Mouse (Mus musculus) c-Kit-positive CD71-positive TER-119-negative erythroid progenitor cells, embryonic 14.5 days (primary cell): ENCODE measurements around the gene Rasal3.
A peak's percentile ranks its signal among the peaks of the same experiment; 100 is the strongest.

Experiments
- DNase-seq: peaks from one replicate; pipeline ENCODE4 v3.0.0-alpha.2; 2013; ENCODE audit warnings: low read depth

Rasal3 gene

GRCm38 (mm10) chr17:32388370-32389100 lies 14.8 kb downstream of the Rasal3 start:
- no peak for DNase-seq

DNA sequence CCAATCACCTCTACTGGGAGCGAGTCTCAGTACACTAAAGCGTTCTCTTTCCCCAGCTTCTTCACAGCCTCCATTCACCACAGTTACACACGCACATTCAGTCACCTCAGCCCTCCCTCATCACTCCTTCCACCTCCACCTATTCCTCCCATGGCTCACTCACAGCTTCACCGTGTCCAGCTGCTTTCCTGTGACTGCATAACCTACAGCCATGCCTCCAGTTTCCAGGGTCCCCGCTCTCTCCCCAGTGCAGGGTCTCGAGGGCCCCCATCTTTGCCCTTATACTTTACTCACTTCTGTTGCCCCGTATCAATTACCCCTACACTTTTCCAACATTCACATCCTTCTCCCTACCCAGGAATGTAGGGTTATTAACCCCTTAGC lies 15.4 kb downstream of the Rasal3 start:
- no peak for DNase-seq

GRCm38 (mm10) chr17:32386659-32387432 lies 16.5 kb downstream of the Rasal3 start:
- no peak for DNase-seq

GRCm38 (mm10) chr17:32383661-32384060 lies 19.7 kb downstream of the Rasal3 start:
- DNase-seq = no peak

DNA sequence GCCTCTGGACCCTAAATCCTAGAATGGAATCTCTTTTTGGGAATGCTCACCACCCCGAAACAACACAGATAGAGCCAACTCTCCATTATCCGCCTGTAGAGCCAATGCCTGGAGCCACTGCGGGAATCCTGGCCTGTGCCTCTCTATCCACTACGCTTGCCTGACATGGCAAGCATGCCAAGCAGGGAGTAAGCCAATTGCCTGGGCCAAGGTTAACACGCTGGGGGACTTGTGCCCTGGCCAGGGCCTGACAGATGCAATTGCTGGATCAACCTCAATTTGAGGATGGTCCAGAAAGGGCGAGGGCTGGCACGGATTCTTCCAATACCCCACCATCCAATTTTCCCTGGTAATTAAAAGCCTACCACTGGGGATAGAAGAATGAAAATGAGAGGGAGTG lies 20.8 kb downstream of the Rasal3 start:
- DNase-seq = no peak

GRCm38 (mm10) chr17:32378786-32379185 lies 24.6 kb downstream of the Rasal3 start:
- DNase-seq = no peak

- DNase-seq = no peak
Observed at GRCm38 (mm10) chr17:32377137-32377536, 26.2 kb downstream of the Rasal3 start.

DNA sequence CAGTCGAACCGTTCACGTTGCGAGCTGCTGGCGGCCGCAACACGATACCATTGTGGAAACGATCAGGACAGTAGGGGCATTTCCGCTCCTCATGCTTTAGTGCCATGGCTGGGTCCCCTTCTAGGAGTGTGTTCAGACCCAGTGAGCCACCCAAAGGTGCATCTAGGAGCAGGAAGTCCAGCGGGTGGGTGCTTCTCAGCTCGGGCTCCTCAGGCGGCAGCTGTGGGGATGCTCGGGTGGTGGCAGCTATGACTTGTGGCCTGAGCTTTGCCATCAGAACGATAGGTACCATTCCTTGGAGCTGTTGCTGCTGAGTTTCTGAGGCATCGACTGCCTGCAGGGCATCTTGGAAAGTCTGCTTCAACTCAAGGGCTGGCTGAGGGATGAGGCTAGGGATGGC lies 26.9 kb downstream of the Rasal3 start:
- DNase-seq = no peak

DNA sequence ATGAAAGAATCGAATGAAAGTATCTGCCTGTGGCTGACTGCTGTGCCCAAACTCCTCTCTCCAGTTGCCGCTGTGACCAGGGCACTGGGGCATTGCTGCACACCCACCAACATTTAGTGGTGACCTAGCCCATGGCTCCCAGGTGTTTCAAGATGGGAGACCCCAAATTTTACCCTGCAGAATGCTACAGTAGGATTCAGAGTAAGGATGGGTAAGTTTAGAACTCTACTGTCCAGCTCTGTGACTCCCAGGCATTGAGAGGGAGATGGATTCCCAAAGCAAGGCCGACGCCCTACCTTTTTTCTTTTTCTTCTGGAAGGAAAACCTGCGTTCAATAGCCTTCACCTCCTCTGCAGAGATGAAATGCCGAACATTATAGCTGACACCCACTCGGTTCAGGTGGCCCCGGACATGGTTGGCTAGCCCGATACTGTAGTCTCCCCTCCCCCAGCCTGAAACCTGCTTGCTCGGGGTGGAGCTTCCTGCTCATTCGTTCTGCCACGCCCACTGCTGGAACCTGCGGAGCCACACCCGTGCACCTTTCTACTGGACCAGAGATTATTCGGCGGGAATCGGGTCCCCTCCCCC lies 34.3 kb downstream of the Rasal3 start:
- DNase-seq = no peak

DNA sequence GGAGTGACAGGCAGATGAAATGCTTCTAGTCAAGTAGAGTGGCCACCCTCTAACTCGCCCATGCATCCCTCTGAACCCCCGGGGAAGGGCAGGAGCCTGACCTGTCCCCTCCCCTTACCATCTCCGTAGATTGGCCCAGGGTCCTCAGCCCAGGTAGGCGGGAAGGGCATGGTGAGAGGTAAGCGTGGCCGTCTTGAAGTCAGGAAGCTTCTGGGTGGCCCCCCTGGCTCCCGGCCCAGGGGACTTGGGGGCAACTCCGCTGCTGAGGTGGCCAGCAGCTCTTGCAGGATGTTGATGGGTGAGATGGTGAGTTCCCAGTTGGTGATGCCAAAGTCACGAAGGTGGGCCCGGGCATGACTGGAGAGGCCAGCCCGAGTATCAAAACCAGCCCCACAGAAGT lies 35.7 kb downstream of the Rasal3 start:
- DNase-seq = no peak

DNA sequence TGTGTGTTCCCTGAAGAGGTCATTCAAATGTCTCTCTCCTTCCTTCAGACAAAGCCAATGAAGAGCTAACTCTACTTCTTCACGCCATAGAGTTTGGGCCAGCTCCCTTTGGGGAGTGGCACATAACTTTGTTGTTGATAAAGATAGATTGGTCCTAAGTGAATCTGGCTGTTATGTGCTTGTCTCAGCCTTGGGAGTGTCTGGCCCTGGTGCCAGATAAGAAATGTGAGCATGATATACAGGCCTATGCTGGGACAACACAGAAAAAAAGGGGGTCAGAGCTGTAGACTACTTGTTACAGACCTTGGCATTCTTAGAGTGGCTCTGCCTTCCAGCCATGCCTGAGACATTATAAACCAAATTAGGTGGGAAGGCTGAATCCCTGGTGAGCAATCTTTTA lies 38.1 kb downstream of the Rasal3 start:
- DNase-seq = no peak

GRCm38 (mm10) chr17:32364850-32365249 lies 38.5 kb downstream of the Rasal3 start:
- no peak for DNase-seq

DNA sequence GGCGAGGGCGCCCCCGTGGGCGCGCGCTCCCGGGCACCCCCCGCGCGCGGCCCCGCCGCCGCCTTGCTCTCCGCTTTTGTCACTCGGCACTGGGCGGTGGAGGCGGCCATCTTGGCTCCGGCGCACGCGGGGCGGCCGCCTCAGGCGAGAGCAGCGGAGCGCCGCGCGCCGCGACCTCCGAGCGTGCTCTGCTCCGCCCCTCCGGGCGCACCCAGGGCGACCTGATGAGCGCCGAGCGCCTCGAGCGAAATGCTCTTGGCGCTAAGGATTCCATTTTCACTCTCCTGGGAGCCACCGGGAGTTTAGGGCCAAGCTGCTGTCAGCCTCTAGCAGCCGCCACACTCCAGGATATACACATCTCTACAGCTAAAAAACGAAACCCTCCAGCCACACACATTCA lies 39.1 kb downstream of the Rasal3 start:
- peak; percentile 78 for DNase-seq

DNA sequence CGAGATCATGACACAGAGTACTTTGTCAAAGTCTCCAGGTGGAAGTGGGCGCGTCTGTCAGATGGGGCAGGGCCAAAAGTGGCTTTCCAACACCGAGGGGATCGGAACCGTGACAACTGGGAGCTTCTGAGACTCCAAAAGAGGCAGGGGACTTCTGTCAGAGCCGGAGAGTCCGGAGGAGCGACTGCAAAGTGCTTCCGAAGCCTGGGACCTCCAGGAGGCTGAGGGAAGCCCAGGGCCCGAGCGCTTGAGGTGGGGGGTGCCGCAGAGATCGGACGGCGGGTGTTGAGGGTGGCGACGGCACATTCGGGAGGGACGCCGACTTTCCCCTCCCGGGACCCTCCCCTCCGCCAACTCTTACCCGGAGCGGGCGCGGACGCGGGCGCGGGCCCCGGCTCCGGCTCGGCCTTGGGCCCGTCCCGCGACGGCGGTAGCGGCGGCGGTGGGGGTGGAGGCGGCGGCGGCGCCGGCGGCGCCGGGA lies 39.5 kb downstream of the Rasal3 start:
- DNase-seq = no peak

DNA sequence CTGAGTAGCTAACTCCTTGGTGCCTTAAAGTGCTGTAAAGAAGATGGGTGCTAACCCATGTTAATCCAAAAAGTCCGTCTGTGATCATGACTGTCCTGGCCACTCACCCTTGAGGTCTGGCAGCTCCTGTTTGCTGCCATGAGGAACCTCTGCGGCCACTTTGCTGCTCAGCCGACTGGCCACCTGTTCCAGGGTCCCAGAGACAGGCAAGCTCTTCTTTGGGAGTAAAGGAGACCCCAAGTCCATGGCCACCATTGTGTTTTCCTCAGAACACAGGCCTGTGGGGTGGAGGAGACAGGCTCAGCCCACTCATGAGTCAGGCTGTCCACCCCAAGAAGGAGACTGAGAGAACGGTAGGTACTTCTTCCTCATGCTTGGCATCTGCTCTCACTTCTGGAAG lies 40.7 kb downstream of the Rasal3 start:
- no peak for DNase-seq

GRCm38 (mm10) chr17:32359928-32360327 lies 43.5 kb downstream of the Rasal3 start:
- no peak for DNase-seq

DNA sequence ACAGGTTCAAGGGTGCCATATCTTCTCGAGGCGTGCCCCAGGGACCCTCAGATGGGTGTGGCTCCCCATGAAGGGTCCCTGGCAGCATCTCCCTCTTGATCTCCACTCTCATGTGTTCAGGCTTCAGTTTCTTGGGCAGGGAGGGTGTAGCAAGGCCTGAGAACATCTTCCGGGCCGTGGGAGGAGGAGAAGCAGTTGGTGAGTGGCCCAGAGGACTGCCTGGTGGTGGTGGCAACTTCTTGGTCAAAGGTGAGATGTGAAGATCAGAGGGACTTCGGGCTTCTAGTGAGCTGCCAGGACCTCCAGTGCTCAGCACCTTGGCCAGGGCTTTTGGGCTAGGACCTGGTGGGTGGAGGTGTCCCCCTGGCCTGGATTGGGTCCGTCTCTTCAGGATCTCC lies 44.4 kb downstream of the Rasal3 start:
- no peak for DNase-seq

DNA sequence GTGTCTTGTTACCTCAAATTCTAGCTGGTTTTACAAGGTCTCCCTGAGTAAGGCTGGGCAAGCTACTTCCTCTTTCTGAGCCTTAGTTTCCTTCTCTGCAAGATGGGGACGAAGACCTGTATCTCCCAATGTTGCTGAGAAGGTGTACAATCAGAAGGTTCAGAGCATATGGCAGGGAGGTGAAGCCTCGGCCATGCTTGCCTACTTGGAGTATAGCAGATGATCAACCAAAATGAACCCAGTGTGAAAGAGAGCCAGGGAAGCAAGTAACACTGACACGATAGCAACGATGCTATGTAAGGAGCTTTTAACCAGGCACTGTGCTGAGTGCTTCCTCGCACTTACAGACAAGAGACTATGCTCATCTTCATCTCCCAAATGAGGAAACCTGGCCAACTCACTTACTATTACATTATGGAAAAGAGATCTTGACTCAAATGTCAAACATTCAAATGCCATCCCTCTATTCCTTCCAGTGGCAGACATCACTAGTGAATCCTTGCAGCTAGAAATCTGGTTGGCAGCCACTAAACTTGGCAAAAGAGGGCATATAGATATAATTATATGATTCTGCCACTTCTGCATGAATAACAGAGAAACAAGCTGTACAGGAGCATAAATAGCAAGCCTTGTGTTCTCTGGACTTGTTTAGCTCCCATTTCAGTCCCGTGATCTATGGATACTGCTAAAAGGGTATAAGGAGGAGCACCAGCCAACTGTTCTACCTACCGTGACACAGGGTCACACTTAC lies 45.0 kb downstream of the Rasal3 start:
- DNase-seq = no peak

DNA sequence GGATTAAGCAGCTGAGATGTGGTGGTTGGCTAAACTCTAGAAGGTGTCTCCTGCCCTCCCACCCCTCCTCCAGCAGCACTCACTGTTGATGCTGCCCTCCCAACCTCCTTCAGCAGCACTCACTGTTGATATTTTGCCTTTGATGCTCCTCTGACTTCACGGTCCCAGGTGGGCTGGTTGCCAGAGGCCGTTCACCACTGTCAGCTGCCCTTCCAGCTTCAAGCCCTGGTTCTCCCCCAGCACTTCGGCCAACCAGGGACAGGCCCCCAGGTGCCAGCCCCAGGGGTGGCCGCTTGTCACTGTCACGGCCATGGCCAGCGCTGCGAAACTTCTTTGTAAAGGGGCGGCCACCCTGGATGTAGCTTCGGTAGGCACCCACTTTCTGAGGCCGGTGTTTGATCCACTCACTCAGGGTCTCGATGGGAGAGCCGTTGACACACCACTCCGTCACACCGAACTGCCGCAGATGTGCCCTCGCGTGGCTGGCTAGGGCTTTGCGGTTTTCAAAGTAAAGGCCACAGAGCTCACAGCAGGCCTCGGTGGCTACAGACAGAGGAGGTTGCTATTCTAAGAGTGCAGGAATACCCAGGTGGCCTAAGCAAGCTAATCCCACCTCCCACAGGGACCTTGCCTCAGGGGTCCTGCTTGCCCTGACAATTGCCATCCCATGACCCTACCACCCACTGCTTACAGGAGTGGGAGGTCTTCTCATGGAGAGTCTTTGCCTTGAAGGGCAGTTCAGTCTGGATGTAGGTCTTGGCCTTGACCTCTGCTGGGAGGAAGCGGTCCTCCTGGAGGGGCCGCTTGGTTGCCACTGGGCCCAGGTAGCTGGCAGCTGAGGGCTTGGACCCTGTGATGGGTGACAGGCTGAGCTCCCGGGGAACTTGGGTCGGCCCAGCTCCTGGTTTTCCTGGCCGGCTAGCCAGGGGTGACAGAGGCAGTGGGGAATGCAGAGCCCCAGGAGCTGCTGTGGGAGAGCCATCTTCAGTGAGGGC lies 46.3 kb downstream of the Rasal3 start:
- no peak for DNase-seq

- no peak for DNase-seq
Observed at GRCm38 (mm10) chr17:32356281-32356680, 47.1 kb downstream of the Rasal3 start.

GRCm38 (mm10) chr17:32355031-32355430 lies 48.4 kb downstream of the Rasal3 start:
- no peak for DNase-seq
